Comparison of ENCODE assay signal across 8 mouse cellular contexts in genomic region chr4:148039254-148040028, GRCm38 (mm10). TPM values are rescaled to one million over a fixed set of nuclear protein-coding genes. Genes with fewer than 3 reads are reported as not detected.
DNase-seq lines count a peak whose midpoint lies in the region; ATAC-seq and TF ChIP-seq lines count a peak whose summit lies in the region.
"Had no signal": no experiment of that assay in that cellular context is flagged by ENCODE, and none has a peak within 500 bp of the region (broad histone marks: within the 10 kb centered on the region; RNA-seq: fewer than 3 reads in every experiment).

No protein-coding gene starts in this region.

- H3K9me3 ChIP-seq in kidney, embryonic 14.5 days (ENCODE audit: control insufficient read depth, low read length), result no peaks in the 10 kb centered on the region
- H3K9me3 ChIP-seq in midbrain, embryonic 15.5 days, result no peaks in the 10 kb centered on the region

- intact Hi-C loops in left cerebral cortex, postnatal 4 days (cut with DNase I), result no loop called here

- TF ChIP-seq CTCF in bone marrow, adult 2 months (IDR thresholded peaks at IDR 0.05; ENCODE audit: control insufficient read depth, insufficient read depth, low read length), result no peak

- ATAC-seq in erythroblast, adult 5-6 weeks (replicated peaks; ENCODE audit: low FRiP score, poor library complexity, severe bottlenecking), result peak; percentile 41
- no peak for ATAC-seq in kidney, embryonic 14.5 days (ENCODE audit: low FRiP score, low TSS enrichment)
- ATAC-seq in midbrain, embryonic 15.5 days (replicated peaks), result no peak

- WGBS in bone marrow, adult 2 months, result 22% methylated on average over 19 of the region's 19 CpGs
- WGBS in kidney, embryonic 14.5 days, result 23% methylated on average over 19 of the region's 19 CpGs
- WGBS in midbrain, embryonic 15.5 days, result 20% methylated on average over 19 of the region's 19 CpGs

- H3K27me3 ChIP-seq in kidney, embryonic 14.5 days (ENCODE audit: control insufficient read depth, insufficient read depth, low read length), result no peaks in the 10 kb centered on the region
- H3K27me3 ChIP-seq in midbrain, embryonic 15.5 days (replicated peaks), result no peaks in the 10 kb centered on the region

- peak; percentile 53 for DNase-seq in left cerebral cortex, postnatal 4 days
- DNase-seq in left cerebral cortex, adult 11 months (ENCODE audit: low spot score), result no peak
- DNase-seq in ovary, postnatal 36 days (ENCODE audit: low spot score), result no peak

- H3K4me1 ChIP-seq in bone marrow, adult 2 months (ENCODE audit: control insufficient read depth, insufficient read depth, low read length), result peaks cover 3% of the 10 kb centered on the region; the same call in 1 of the 2 replicates
- peaks cover 31% of the 10 kb centered on the region for H3K4me1 ChIP-seq in kidney, embryonic 14.5 days (ENCODE audit: control insufficient read depth, insufficient read depth, low read length)
- peaks cover 57% of the 10 kb centered on the region for H3K4me1 ChIP-seq in midbrain, embryonic 15.5 days

- H3K4me2 ChIP-seq in kidney, embryonic 14.5 days (replicated peaks; ENCODE audit: low read depth, low read length), result peak overlapping the region; percentile 90
- peak overlapping the region; percentile 73 for H3K4me2 ChIP-seq in midbrain, embryonic 15.5 days

- H3K9ac ChIP-seq in kidney, embryonic 14.5 days (ENCODE audit: low read depth, low read length), result peak overlapping the region; percentile 69
- H3K9ac ChIP-seq in midbrain, embryonic 15.5 days, result peak overlapping the region; percentile 59

- H3K27ac ChIP-seq in bone marrow, adult 2 months (ENCODE audit: control insufficient read depth, insufficient read depth, low read depth, low read length, poor library complexity), result peak overlapping the region; percentile 56
- H3K27ac ChIP-seq in kidney, embryonic 14.5 days (ENCODE audit: low read depth, low read length), result peak overlapping the region; percentile 85; the same call in 1 of the 2 replicates
- H3K27ac ChIP-seq in midbrain, embryonic 15.5 days, result peak overlapping the region; percentile 88

- peaks cover 24% of the 10 kb centered on the region for H3K36me3 ChIP-seq in kidney, embryonic 14.5 days (ENCODE audit: control insufficient read depth, insufficient read depth, low read length)
- H3K36me3 ChIP-seq in midbrain, embryonic 15.5 days (replicated peaks), result no peaks in the 10 kb centered on the region

- no peak for TF ChIP-seq POLR2A in bone marrow, adult 2 months (IDR thresholded peaks at IDR 0.05; ENCODE audit: borderline replicate concordance, control insufficient read depth, low read depth, low read length)

- peak overlapping the region; percentile 75 for H3K4me3 ChIP-seq in bone marrow, adult 2 months (replicated peaks; ENCODE audit: control insufficient read depth, low read depth, low read length)
- peak overlapping the region; percentile 86 for H3K4me3 ChIP-seq in kidney, embryonic 14.5 days (ENCODE audit: low read length)
- peak overlapping the region; percentile 70 for H3K4me3 ChIP-seq in midbrain, embryonic 15.5 days

RNA-seq across cellular contexts. Expression of gene Mthfr, which starts 0.6 kb away (rescaled TPM):
- 10 to 100 TPM; 17.5 to 18.4 TPM for total RNA-seq in left cerebral cortex, postnatal 4 days (2021)
- 5.2 and 9.6 TPM in 2 replicates for polyA plus RNA-seq in bone marrow, adult 2 months (2011; ENCODE audit: insufficient read depth, insufficient read length, low replicate concordance, missing spikeins)
- 1.0 and 5.4 TPM in 2 replicates for total RNA-seq in erythroblast, adult 5-6 weeks (2015; ENCODE audit: low replicate concordance)
- 4.9 and 7.7 TPM in 2 replicates for total RNA-seq in erythroblast, adult 5-6 weeks (2017; ENCODE audit: low replicate concordance)
- 11.8 and 19.7 TPM in 2 replicates for polyA plus RNA-seq in kidney, embryonic 14.5 days (2014; fragmentation: Nextera tagmentation; extraction: Ambion mirVana)
- 23.2 and 24.8 TPM in 2 replicates for polyA plus RNA-seq in midbrain, embryonic 15.5 days (2015; fragmentation: Nextera tagmentation; extraction: Ambion mirVana)

RNA-seq across cellular contexts. Expression of gene Clcn6, which starts 0.8 kb away (rescaled TPM):
- total RNA-seq in left cerebral cortex, postnatal 4 days (2021), result 10 to 100 TPM; 86.1 to 86.6 TPM
- polyA plus RNA-seq in bone marrow, adult 2 months (2011; ENCODE audit: insufficient read depth, insufficient read length, low replicate concordance, missing spikeins), result 3.4 and 6.8 TPM in 2 replicates
- total RNA-seq in erythroblast, adult 5-6 weeks (2015; ENCODE audit: low replicate concordance), result 0.63 and 2.1 TPM in 2 replicates
- total RNA-seq in erythroblast, adult 5-6 weeks (2017; ENCODE audit: low replicate concordance), result 2.0 and 3.1 TPM in 2 replicates
- 4.0 and 6.0 TPM in 2 replicates for polyA plus RNA-seq in kidney, embryonic 14.5 days (2014; fragmentation: Nextera tagmentation; extraction: Ambion mirVana)
- 36.2 and 38.0 TPM in 2 replicates for polyA plus RNA-seq in midbrain, embryonic 15.5 days (2015; fragmentation: Nextera tagmentation; extraction: Ambion mirVana)

RNA-seq across cellular contexts. Expression of gene Nppa, which starts 38.9 kb away (rescaled TPM):
- under 1 TPM; 0.42 to 0.62 TPM for total RNA-seq in left cerebral cortex, postnatal 4 days (2021)
- polyA plus RNA-seq in bone marrow, adult 2 months (2011; ENCODE audit: insufficient read depth, insufficient read length, low replicate concordance, missing spikeins), result not detected in 2 replicates
- total RNA-seq in erythroblast, adult 5-6 weeks (2015; ENCODE audit: low replicate concordance), result not detected in 2 replicates
- total RNA-seq in erythroblast, adult 5-6 weeks (2017; ENCODE audit: low replicate concordance), result not detected in 2 replicates
- polyA plus RNA-seq in kidney, embryonic 14.5 days (2014; fragmentation: Nextera tagmentation; extraction: Ambion mirVana), result 0.45 TPM in 1 of 2 replicates, not detected in the other
- polyA plus RNA-seq in midbrain, embryonic 15.5 days (2015; fragmentation: Nextera tagmentation; extraction: Ambion mirVana), result 3.6 and 6.4 TPM in 2 replicates
- total RNA-seq: gastrocnemius, postnatal 36 days had no signal

RNA-seq across cellular contexts. Expression of gene Agtrap, which starts 48.4 kb away (rescaled TPM):
- 1 to 10 TPM; 4.2 to 4.6 TPM for total RNA-seq in left cerebral cortex, postnatal 4 days (2021)
- polyA plus RNA-seq in bone marrow, adult 2 months (2011; ENCODE audit: insufficient read depth, insufficient read length, low replicate concordance, missing spikeins), result 10.0 and 20.9 TPM in 2 replicates
- total RNA-seq in erythroblast, adult 5-6 weeks (2015; ENCODE audit: low replicate concordance), result 4.6 and 7.3 TPM in 2 replicates
- 7.4 and 9.2 TPM in 2 replicates for total RNA-seq in erythroblast, adult 5-6 weeks (2017; ENCODE audit: low replicate concordance)
- 17.4 and 22.8 TPM in 2 replicates for polyA plus RNA-seq in kidney, embryonic 14.5 days (2014; fragmentation: Nextera tagmentation; extraction: Ambion mirVana)
- polyA plus RNA-seq in midbrain, embryonic 15.5 days (2015; fragmentation: Nextera tagmentation; extraction: Ambion mirVana), result 5.5 and 6.4 TPM in 2 replicates

RNA-seq across cellular contexts. Expression of gene Nppb, which starts 53.9 kb away (rescaled TPM):
- not detected for total RNA-seq in left cerebral cortex, postnatal 4 days (2021)
- polyA plus RNA-seq in bone marrow, adult 2 months (2011; ENCODE audit: insufficient read depth, insufficient read length, low replicate concordance, missing spikeins), result not detected in 2 replicates
- total RNA-seq in erythroblast, adult 5-6 weeks (2015; ENCODE audit: low replicate concordance), result not detected in 2 replicates
- total RNA-seq in erythroblast, adult 5-6 weeks (2017; ENCODE audit: low replicate concordance), result not detected in 2 replicates
- polyA plus RNA-seq in kidney, embryonic 14.5 days (2014; fragmentation: Nextera tagmentation; extraction: Ambion mirVana), result not detected in 2 replicates
- polyA plus RNA-seq in midbrain, embryonic 15.5 days (2015; fragmentation: Nextera tagmentation; extraction: Ambion mirVana), result not detected in 2 replicates
- total RNA-seq: gastrocnemius, postnatal 36 days had no signal
